Mouse (Mus musculus): ENCODE measurements around the gene Alkbh3. TPM values are rescaled to one million over a fixed set of nuclear protein-coding genes. Genes with fewer than 3 reads are reported as not detected.

Gene Alkbh3
- polyA plus RNA-seq, 1 experiment from 2014 or later, result 56.2 TPM

Other genes starting within 250 kb of the Alkbh3 start
- 70.0 and 79.1 TPM in 2 replicates for gene Ext2, start 188.2 kb downstream of the Alkbh3 start, polyA plus RNA-seq (2016; fragmentation: Nextera tagmentation; extraction: Ambion mirVana)
- gene Accs, start 160.9 kb downstream of the Alkbh3 start, polyA plus RNA-seq (2016; fragmentation: Nextera tagmentation; extraction: Ambion mirVana), result 9.3 and 10.2 TPM in 2 replicates
- not detected in 2 replicates for gene Accsl, start 141.7 kb downstream of the Alkbh3 start, polyA plus RNA-seq (2016; fragmentation: Nextera tagmentation; extraction: Ambion mirVana)
- gene Gm13889, start 53.6 kb downstream of the Alkbh3 start, polyA plus RNA-seq (2016; fragmentation: Nextera tagmentation; extraction: Ambion mirVana), result 0.60 and 0.70 TPM in 2 replicates
- not detected in 2 replicates for gene Gm27027, start 14.5 kb downstream of the Alkbh3 start, polyA plus RNA-seq (2016; fragmentation: Nextera tagmentation; extraction: Ambion mirVana)
- 125 and 137 TPM in 2 replicates for gene Hsd17b12, start 147.2 kb upstream of the Alkbh3 start, polyA plus RNA-seq (2016; fragmentation: Nextera tagmentation; extraction: Ambion mirVana)